Mouse (Mus musculus) brain, adult 2 months (tissue): ENCODE measurements at regions not wholly inside any gene's neighbourhood (a gene's known extent, or its start where the extent isn't known, plus 50 kb on each side); places are given as distances from the start of the nearest gene placed in this dataset.
A peak's percentile ranks its signal among the peaks of the same experiment; 100 is the strongest.

ENCODE experiments used
- DNase-seq: peaks from one replicate; pipeline ENCODE4 v3.0.0; 2011; ENCODE audit warnings: low read depth, low spot score

DNA sequence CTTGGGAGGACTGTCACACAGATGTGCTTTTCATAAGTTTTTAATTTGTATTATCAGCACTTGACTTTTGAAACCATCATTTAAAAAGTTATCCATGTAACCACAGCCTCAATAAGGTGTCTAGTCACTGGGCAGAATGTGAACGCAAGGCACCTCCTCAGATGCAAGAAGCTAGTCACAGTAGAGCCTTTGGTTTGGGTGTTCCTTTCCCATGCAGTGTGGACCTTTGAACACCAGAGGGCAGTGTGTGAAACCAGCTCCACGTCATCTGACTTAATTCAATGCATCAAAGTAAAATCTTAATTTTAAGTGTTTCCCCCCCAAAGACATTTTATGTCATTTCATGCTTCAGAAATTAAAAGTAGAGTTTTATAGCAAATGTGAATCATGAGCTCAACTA lies 166.2 kb upstream of the Nabp1 start:
- peak; percentile 83 for DNase-seq

DNA sequence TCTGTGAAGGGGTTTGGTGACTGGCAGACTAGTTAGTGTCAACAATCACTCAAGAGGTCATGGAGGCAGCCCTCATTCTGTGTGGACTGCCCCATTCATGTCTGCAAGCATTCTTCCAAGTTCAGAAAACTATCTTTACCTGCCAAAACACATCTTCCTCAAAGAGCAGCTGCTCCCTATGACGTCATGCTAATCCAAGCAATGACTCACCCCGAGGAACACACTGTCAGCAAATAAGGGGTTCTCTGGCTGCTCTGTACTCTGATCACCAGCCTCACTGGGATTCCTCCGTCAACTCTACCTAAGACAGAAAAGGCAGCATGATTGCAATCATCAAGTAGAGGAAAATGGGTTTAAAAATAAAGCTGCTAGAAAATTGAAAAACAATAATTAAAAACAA lies 165.4 kb upstream of the Nabp1 start:
- DNase-seq = peak; percentile 58

DNA sequence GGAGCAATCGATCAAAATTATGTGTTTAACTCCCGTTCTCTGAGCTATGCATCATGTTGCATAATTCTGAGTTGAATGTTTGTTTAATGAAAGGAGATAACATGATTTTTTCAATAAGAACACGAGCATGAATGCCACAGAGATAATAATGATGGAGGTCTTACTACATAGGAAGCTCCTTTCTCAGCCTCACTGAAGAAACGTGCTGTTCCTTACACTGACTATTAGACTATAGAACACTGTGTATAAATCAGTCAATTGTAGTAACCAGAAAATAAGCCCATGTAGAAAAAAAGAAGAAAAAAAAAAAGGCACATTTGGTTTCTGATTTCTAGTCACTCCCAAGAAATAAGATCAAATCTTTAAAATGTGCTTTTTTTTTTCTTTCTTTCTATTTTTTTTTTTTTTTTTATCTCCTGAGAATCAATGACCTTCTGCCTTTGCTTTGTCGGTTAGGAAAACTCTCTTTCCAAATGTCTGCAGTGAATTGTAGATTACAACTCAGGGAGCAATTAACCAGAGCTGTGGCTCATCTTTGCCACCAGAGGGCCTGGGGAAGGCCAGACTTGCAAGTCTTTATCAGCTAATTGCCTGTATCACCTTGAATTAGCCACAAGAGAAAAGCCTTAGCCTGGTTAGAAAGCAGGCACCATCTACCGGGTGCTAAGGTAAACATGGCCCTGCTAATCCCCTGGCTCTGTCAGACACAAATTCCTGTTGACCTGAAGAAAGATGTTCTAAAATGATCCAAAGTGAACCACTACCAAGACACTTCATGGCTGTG lies 160.5 kb upstream of the Nabp1 start:
- DNase-seq = no peak

- DNase-seq = peak; percentile 58
These were observed 157.8 kb upstream of the Nabp1 start for GRCm38 (mm10) chr1:51635881-51636515.

GRCm38 (mm10) chr1:51633795-51634194 lies 155.6 kb upstream of the Nabp1 start:
- no peak for DNase-seq

GRCm38 (mm10) chr1:51632851-51633250 lies 154.6 kb upstream of the Nabp1 start:
- DNase-seq = no peak

DNA sequence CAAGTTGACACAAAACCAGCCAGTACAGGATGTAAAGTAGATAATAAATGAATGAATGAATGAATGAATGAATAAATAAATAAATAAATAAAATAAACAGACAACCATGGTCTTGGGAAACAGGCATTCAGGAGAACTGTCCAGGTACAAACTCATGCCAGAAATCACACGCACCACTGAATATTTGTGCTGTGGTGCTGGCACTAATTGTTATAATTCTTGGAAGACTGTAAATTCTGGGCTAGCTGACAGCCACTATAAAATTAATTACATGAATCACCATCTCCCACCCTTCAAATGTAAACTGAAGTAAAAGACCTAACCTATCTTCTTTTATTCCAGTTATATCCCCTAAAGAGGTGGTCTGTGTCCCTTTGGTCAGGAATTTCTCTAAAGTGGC lies 151.6 kb upstream of the Nabp1 start:
- peak; percentile 54 for DNase-seq

DNA sequence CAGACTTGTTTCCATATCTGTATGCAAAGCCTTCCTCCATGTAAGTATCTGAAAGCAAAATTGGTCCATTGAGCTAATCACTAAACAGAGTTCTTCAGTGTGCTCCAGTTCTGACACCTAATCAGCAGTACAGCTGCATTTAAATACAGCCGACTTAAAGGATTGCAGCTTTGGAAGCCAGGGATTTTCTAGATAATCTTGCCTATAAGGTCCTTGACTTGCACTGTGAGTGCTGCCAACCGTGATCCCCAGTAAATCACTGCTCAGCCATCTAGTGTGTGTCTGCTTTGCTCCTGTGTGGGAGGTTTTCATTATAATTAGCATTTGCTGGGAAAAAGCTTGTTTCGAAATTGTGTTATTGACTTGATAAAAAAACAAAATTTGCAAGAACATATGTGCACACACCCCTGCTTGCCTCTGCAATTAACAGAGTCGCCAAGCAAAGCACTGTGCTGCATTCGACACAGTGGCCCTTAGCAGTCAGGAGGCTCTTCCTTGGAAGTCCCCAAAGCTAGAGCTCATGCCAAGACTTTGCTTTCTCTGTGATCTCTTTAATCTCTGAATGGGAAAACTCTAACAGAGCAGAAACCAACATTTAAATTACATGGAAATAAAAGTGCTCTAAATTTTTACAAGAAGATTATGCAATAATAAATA lies 150.0 kb upstream of the Nabp1 start:
- peak; percentile 47 for DNase-seq

GRCm38 (mm10) chr1:51626303-51626702 lies 148.1 kb upstream of the Nabp1 start:
- no peak for DNase-seq

- no peak for DNase-seq
These were observed 146.9 kb upstream of the Nabp1 start for GRCm38 (mm10) chr1:51625079-51625478.

DNA sequence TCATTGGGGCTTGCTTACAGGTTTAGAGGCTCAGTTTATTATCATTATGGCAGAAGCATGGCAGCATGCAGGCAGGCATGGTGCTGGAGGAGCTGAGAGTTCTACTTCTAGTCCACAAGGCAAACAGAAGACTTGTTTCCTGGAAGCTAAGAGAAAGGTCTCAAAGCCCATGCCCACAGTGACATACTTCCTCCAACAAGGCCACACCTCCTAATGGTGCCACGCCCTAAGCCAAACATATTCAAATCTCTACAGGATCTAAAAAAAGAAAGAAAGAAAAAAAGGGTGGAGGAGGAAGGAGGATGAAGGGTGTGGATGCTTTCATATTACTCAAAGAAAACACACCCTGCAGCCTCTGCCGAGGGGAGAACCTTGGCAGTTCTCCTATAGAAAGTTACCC lies 146.3 kb upstream of the Nabp1 start:
- no peak for DNase-seq

- no peak for DNase-seq
These were observed 144.8 kb upstream of the Nabp1 start for GRCm38 (mm10) chr1:51622986-51623385.

DNA sequence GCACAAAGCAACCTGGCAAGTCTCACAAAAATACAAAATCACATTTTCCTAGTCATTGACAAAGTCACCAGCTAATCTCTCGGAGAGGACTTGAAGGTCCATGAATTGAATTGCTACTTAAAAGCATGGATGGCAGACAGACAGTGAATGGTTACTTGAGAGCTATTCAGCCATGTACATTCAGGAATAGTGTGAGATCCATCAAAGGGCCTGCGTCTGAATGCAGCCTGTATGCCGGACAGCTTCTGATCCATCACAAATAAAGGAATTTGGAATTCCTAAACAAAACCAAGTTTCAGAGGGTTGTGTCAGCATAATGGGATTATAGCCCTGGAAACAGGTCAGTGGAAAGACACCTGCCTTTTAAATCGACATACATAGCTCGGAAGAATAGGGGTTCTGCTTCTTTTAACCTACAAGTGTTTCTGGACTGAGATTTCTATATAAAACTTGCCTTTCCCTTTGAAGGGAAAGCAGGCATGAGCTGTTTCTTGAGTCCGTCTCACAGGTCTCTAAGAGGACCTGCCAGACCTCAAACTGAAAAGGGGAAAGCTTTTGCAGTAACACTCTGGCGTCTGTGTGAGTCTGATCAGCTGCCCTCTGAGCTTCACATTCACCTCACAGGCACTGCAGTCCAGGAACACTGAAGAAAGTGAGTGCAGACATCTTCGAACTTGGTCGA lies 144.1 kb upstream of the Nabp1 start:
- DNase-seq = no peak

DNA sequence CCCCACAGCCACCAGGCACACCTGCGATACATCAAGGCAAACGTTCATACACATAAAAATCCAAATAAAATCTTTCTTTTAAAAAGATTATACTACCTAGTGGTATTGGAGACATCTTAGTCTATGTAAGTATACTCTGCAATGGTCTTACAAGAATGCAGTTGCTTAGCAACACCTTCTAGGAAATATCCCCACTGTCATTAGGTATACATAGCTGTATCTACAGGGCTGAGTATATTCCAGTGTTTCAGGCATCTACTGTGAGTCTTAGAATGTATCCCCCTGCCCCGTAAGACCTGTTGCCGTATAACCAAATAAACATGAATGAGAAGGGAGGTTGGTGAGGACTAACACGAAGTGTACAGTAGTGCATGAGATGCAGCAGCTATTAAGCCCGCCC lies 142.8 kb upstream of the Nabp1 start:
- DNase-seq = no peak

- peak; percentile 51 for DNase-seq
These were observed 139.5 kb upstream of the Nabp1 start for GRCm38 (mm10) chr1:51617502-51618251.

DNA sequence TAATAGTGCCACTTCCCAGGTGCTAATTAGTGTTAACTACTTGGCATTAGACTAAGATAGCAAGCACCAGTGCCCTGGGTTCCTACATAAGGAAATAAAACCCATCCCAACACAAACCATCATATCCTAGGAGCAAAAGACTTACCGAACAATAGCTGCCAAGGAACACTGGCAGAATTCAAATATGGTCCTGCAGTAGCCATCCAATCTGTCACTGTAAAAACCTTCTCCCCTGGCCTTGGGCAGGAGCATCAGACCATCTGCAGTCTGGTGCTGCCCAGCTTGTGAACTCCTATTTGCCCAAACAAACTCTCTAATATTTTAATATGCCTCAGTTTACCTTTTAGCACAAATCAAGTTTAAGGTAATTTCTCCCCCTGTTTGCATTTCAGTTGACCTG lies 137.9 kb upstream of the Nabp1 start:
- peak; percentile 77 for DNase-seq

GRCm38 (mm10) chr1:51615523-51615922 lies 137.3 kb upstream of the Nabp1 start:
- DNase-seq = peak; percentile 83

- no peak for DNase-seq
These were observed 136.5 kb upstream of the Nabp1 start for GRCm38 (mm10) chr1:51614700-51615099.

DNA sequence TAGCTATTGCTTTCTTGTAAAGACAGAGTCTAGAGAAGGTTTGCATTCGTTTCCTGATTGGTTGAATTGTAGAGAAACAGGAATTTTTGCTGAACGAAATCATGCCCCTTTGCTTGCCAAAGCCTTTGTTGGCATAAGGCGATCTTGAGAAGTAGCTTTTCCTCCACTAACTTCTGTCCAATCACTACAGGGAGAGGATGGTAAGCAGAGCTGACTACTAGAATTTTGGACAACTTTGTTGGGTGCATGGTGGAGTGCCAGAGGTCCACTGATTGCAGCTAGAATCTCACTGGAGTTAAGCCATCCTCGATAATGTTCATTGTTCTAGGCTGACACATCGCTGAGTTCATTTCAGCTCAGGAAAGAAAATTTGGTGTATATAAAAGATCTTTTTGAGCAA lies 131.1 kb upstream of the Nabp1 start:
- DNase-seq = no peak

GRCm38 (mm10) chr1:51607437-51607855 lies 129.2 kb upstream of the Nabp1 start:
- peak; percentile 54 for DNase-seq

- DNase-seq = peak; percentile 46
These were observed 123.8 kb upstream of the Nabp1 start for GRCm38 (mm10) chr1:51602071-51602470.
